Mouse (Mus musculus): Measurements from ENCODE around the gene Mdh1.

DNA sequence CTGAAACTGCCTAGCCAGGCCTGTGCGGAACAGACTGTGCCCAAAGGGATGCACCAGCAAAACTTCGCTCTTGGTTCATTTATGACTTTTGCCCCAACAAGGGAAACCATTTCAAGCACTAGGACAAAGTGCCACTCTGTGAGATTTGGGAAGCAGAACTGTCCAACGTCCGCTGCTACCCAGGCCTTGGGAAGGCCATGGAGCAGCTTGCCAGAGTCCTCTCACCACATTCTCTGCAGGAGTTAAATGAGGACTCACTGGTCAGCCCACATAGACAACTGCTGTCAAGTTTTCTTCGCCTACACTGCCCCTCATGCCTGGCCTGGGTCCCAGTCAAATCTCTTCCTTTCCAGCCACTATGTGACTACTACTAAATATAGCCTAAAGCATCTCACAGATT, 10.8 kb downstream of the Mdh1 start:
- TF ChIP-seq CTCF (IDR thresholded peaks at IDR 0.05; ENCODE audit: insufficient read depth, low read length) (no peak), POLR2A (IDR thresholded peaks at IDR 0.05; ENCODE audit: borderline replicate concordance, extremely low read depth, low read depth, low read length) (no peak)
